Mouse (Mus musculus) right cerebral cortex, postnatal 10 days (tissue): Measurements from ENCODE around the gene Sae1.
"Not testable (repeated sequence)": the region's sequence is repeated elsewhere in the genome, so short reads cannot be mapped to it uniquely, and the experiment has no call there.

Experiments
- DNase-seq, 2 experiments: peaks; one replicate each; pipeline ENCODE4 v3.0.0; 2021; ENCODE audit warnings: low spot score in 2 of 2

Gene Sae1

DNA sequence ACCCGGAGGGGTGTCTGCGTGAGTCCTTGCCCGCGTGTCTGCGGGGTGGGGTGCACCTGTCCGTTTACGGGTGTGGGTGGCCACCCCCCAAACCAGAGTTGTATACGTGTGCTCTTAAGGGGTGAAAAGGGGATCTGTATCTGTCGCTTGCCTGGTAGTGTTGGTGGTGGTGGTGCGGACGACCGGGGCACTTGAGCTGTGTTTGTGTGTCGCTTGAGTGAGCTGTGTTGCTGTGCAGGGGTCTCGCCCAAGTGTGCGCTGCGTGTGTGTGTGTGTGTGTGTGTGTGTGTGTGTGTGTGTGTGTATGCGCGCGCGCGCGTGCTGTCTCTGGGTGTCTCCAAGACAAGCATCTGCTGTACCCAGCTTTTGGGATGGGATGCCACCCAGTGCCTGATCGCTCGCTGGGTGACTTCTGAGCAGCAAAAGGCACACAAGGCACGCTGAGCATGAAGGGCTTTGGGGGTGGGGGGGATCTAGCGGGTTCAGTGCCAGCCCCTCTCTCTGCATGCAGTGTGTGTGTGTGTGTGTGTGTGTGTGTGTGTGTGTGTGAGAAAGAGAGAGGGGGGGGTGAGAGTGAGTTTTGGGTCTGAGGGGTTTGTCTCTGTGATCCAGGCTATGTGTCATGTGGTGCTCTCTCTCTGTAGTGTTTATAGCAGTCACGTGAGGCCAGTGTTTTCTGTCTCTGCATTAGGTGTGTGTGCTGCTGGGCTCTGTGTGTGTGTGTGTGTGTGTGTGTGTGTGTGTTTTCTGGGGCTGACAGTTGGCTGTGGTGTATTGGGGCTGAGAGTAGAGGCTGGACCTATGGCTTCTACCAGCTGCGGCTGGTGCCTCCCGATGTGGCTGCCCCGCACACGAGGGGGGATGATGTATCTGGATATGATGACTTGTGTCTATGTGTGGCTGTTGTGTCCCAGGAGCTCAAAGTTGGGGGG, 76.8 kb downstream of the Sae1 start:
- DNase-seq: peak; percentile 75 to 84

DNA sequence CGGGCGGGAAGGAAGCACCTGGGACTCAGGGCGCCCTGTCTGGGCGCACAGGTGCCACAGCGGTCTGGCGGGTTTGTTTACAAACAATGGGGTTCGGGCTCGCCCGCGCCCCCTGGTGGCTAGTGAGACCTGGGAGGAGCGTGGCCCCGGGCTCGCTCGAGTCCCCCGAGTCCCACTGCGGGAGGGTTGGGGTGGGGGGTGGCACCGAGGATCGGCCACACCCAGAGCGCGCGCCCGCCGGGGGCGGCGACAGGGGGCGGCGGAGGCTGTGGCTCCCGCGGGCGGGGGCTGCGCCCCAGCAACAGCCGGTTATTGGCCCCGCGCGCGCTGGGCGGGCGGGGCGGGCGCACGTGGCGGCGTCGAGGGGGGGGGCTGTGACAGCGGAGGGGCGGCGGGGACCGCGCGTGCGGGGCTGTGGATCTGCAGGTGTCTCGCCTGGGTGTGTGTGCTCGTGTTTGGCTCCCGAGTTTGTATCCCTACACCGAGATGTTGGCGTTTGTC, 77.5 kb downstream of the Sae1 start:
- DNase-seq: peak; percentile 83 to 85

DNA sequence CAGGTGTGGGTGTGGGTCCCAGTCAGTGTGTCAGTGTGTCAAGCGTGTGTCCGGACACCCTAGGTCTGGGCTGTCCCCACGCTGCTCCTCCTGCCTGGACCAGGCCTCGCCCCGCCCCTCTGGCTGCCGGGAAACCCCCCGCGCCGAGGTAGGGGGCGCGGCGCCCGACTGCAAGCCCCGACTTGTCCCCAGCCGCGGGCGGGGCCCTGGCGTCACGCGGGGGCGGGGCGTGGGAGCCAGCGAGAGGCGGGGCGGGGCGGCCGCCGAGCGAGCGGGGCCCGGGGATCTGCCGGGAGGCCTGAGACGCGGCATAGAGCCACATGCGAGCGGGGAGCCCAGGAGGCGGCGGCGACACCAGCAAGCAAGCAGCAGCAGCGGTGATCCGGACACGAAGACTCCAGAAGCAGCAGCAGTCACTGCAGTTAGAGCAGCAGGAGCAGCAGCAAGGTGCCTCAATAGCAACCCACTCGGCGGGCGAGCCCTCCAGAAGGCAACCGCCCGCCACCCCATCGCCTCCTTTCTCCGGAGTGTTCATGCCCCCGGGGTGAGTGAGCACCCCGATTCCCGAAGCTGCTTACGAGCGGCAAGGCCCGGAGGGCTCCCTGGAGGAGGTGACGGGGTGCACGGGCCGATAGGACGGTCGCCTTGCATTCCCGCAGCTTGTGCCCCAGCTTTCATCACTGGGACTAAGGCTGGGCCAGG, 78.1 kb downstream of the Sae1 start:
- DNase-seq: peak; percentile 90

DNA sequence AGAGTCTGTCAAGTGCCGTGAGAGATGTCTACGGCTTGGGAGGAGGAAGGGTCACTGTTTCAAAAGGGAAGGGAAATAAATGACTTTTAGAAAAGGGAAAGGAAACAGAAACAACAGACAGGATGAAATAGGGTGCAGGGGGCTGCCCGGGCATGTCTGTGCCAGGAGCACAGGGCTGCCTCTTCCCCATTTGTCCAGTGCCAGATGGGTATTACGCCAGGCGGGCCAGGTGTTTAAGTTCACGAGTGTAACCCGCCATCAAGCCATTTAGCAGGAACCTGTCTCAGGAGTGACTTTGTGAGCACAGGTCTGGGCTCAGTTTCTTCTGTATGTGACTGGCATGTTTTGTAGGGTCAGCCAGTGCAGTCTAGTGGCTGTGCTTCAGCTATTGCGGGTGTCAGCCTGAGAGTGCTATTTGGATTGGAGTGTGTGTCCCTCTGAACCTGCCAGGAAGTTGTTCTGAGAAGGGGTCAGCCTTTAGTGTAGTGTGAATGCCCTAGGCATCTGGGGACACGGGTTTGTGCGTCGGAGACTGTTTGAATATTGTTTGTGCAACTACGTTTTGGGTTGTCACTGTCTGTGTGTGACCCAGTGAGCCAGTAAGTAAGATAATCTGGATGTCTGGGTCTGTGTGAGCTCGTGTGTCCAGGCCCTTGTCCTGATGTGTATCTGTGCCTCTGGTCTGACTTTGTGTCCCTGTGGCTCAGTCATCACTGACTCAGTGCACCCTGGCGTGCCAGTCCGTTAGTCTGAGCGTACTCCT, 78.9 kb downstream of the Sae1 start:
- no peak for DNase-seq

- not testable (repeated sequence) for DNase-seq
Measured at GRCm38 (mm10) chr7:16308093-16308492, 79.5 kb downstream of the Sae1 start, which contains the start of gene Bbc3. Gene Bbc3 (plus strand): TSS chr7:16308393.

- DNase-seq: not testable (repeated sequence)
Measured at GRCm38 (mm10) chr7:16307141-16307540, 80.5 kb downstream of the Sae1 start.

- DNase-seq: peak; percentile 98
Measured at GRCm38 (mm10) chr7:16299419-16300035, 88.1 kb downstream of the Sae1 start.

- no peak for DNase-seq
Measured at GRCm38 (mm10) chr7:16298927-16299326, 88.7 kb downstream of the Sae1 start.

DNA sequence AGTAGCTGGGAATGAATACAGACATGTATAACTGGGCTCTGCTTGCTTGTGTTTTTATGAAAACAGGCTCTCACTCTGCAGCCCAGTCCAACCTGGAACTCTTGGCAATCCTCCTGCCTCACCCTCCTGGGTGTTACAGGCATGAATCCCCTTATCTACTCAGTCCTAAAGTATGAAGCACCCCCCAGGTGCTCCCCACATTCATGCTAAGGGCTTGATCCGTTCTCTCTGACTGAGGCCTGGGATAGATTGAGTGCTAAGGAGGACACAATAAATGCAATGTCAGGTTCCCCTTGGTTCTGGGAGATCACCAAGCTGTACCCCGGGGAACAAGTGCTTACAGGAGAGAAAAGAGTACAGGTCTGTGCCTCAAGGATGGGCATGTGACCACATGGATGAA, 90.0 kb downstream of the Sae1 start:
- DNase-seq: no peak

- DNase-seq: peak; percentile 87 to 88
Measured at GRCm38 (mm10) chr7:16296766-16297390, 90.7 kb downstream of the Sae1 start.

GRCm38 (mm10) chr7:16296146-16296545, 91.5 kb downstream of the Sae1 start:
- peak in 1 of 2 experiments; percentile 27 for DNase-seq

DNA sequence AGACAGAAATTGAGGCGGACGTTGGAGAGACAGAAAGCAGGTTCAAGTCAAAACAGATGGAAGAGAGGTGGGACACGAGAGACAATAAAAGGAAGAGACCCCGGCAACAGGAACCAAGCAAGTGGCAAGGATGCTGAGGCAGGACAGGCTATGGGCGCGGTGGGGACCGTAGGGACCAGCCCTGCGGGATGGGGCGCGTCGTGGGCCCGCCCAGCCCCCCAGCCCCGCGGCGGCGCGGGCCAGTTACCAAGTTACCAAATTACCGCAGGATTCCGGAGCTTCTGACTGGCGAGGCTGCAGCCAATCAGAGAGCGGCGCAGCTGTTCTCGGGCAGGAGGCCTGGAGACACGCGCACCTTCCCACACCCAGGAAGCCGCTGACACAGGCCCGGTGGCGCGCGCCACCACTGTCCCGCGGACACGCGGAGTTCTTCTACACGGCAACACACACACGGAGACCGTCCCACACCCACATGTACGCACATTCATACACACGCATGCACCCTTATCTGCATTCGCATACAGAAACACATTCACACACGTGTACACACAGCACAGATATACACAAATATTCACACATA, 92.2 kb downstream of the Sae1 start:
- DNase-seq: peak; percentile 87 to 92

DNA sequence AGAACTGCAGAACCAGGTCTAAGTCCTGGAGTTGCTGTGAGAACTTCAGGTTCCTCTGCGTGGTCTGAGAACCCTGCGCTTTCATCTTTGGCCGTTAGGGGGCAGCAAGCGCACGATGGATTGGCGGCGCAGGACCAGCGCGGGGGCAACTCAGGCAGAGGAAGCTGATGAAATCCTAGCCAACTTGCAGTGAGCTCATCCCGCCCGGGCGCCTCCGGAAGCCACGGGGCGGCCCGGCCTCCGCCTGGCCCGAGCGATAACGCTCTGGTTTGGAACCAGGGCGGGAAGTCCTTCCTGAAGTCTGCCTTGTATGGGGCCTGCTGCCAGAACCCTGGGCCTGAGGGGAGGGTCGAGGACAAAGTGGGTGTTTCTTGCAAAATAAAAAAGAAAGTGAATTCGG, 92.8 kb downstream of the Sae1 start:
- peak; percentile 92 to 95 for DNase-seq

- DNase-seq: peak; percentile 64 to 68
Measured at GRCm38 (mm10) chr7:16294346-16294745, 93.3 kb downstream of the Sae1 start.

DNA sequence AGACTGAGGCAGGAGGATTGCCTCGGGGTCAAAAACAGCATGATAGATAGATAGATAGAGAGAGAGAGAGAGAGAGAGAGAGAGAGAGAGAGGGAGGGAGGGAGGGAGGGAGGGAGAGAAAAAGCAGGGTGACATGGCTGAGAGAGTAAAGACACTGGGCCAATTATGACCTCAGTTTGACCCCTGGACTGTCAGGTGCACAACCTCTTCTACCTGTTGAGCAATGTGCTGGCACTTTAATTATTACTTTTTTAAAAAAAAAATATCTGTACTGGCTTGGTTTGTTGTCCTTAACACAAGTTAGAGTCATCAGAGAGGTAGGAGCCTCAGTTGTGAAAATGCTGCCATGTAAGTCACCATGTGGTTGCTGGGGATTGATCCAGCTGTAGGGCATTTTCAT, 99.8 kb downstream of the Sae1 start:
- DNase-seq: no peak

GRCm38 (mm10) chr7:16287016-16287415, 100.6 kb downstream of the Sae1 start:
- no peak for DNase-seq

GRCm38 (mm10) chr7:16286026-16286961, 101.3 kb downstream of the Sae1 start, which contains the start of gene Ccdc9:
Gene Ccdc9 (minus strand): TSS chr7:16286795.
- DNase-seq: peak; percentile 99 to 100

GRCm38 (mm10) chr7:16285450-16286025, 102.1 kb downstream of the Sae1 start:
- peak; percentile 69 to 72 for DNase-seq

- peak in 1 of 2 experiments; percentile 34 for DNase-seq
Measured at GRCm38 (mm10) chr7:16284904-16285303, 102.7 kb downstream of the Sae1 start.
